Mouse (Mus musculus): Measurements from ENCODE around the gene Atxn1.
A peak's percentile ranks its signal among the peaks of the same experiment; 100 is the strongest.

Gene Atxn1

DNA sequence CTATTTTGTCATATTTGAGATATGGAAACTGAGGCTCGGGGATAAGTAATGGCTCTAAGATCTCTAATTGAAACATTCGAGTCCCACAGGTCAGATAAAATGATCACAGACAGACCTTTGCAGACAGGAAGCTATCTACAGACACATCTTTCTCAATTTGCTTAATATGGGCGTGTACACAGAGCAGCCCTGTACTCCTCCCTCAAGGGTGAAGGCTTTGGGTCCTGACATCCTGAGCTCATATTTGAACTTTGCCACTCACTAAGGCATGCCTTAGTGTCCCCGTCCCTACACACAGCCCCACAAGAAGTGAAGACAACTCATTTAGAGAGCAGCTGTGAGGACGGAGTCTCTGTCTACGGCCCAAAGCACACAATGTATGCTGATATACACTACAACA lies 70.6 kb downstream of the Atxn1 start:
- peak; percentile 63 for DNase-seq

GRCm38 (mm10) chr13:45891073-45891472 lies 73.7 kb downstream of the Atxn1 start:
- DNase-seq: peak; percentile 65

DNA sequence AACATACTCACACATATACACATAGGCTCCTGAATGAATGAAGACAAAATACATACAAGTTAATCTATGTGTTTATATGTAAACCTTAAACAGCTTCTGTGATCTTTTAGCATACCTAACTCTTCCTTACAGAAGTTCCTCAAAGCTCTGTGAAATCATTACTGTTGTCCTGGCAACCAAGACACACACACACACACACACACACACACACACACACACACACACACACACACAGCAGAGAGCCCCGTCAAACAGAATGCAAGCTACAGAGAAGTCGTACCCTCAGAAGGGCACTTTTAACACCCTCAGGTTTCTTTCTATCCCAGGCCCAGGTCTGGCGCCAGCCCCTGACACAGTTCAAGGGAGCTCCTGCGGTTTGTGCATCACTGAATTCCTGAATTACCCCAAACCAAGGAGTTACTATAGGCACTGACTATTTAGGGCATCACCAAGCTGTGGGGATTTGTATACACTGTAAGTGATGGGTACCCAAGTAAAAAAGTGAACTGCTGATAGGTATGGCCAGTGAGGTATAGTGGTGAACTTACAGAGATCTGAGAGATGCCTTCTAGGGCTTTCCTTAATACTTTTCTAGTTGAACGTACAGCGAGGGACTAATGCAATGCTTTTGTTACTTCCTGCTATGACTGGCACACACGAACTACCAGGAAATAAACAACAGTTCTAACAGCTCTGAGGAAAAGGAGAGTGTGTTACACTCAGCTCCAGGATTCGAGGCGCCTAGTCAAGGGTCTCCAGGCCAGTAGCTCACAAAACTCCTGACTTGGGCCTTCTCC lies 75.7 kb downstream of the Atxn1 start:
- peak; percentile 74 for DNase-seq

GRCm38 (mm10) chr13:45884878-45885277 lies 79.9 kb downstream of the Atxn1 start:
- DNase-seq: peak; percentile 79

DNA sequence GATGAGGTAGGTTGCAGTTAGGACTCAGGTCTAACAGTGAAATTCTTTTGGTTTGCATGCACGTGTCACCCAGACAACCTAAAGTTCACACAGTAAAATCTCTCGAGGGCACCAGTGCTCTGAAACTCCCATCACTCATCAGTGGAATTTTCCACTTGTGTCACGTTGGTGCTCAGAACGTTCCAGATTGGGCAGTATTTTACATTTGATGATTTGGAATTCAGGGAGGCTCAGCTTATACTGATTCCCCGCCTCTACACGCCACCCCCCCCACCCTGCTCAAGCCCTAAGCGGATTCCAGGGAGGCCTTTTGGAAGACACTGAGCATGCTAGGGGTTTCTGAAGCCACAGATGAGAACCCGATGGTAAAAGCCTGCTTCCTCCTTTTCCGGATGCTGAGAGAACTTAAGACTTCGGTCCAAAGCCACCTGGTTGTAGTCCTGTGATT lies 81.0 kb downstream of the Atxn1 start:
- peak; percentile 71 for DNase-seq

DNA sequence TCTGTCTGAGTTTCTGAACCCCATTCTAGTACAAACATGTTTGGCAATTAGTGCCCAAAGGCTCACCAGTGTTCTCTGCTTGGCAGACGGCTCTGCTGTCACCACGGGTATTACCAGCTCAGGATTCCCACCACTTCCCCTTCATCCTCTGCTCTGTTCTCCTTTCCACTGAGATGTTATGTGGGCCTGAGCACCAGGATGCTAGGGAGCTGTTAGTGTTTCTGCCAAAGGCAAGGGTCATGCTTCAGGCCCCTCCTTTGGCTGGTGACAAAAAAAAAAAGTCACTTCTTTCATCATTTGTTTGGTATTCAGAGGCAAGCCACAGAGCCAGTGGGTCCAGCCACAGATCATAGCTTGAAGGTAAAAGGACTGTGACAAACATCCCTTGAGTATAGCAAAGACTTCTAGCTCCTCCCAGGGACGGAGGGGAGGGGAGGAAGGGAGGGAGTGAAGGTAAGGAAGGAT lies 81.8 kb downstream of the Atxn1 start:
- DNase-seq: peak; percentile 77

DNA sequence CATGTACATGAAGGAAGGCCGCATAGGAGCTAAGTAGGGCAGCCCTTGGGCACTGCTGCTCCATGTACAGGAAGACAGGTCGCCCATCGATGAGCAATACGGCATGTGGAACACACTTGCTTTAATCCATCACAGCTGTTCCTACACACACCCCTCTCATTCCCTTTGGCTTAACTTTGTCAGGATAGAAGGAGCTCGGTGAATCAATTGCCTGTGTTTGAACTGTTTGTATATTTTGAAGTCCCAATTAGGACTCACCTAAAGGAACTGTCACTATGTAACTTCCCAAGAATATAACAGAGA lies 84.3 kb downstream of the Atxn1 start:
- DNase-seq: no peak

DNA sequence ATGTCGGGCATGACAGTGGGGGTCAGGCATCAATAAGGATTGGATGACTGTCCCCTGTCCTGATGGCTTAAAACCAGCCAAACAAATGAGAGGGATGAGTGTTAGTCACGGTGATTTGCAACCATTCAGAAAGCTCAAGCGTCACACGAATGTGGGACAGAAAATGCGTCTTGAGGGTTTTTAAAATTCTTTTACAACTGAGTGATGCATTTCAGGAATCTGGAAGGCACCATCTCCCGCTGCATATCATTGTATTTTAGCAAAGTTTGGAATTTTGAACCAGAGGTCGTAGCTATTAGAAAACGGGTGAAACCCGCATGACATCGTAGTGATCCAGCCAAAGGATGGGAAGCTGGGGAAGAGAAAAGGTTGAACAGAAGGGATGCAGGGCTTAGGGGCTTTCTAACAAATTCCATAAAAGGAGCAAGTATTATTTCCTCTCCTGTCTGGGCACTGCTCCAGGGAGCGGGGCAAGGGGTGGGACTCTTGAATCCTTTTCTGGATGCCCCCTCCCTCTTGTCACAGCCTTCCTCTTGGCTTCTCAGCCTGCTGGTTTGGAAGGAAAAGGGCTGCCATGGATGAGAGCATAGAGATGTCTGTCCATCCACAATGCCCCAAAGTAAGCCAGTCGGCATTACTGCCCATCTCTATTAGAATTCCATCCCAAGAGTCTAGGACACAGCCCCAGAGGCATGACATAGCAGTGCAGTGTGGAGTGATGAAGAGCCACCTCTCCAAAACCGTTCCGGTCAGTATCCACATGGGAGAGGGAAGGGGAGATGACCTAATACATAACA lies 84.9 kb downstream of the Atxn1 start:
- no peak for DNase-seq

DNA sequence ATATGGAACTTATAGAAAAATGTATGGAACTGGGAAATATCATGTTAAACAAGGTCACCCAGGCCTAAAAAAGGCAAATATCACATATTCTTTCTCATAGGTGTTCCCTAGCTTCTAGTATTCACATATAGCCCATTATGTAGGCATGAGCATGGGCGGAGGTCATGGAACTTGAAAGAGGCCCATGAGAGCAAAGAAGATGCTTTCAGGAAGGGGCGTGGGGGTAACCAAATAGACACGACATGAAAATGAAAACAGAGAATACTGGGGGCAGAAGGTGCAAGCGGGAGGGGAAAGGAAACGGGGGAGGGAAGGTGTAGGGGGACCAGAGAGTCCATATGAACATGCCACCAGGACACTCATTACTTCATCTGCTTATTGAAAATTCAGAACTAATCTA lies 87.9 kb downstream of the Atxn1 start:
- DNase-seq: peak; percentile 55

GRCm38 (mm10) chr13:45876368-45876760 lies 88.4 kb downstream of the Atxn1 start:
- peak; percentile 42 for DNase-seq

DNA sequence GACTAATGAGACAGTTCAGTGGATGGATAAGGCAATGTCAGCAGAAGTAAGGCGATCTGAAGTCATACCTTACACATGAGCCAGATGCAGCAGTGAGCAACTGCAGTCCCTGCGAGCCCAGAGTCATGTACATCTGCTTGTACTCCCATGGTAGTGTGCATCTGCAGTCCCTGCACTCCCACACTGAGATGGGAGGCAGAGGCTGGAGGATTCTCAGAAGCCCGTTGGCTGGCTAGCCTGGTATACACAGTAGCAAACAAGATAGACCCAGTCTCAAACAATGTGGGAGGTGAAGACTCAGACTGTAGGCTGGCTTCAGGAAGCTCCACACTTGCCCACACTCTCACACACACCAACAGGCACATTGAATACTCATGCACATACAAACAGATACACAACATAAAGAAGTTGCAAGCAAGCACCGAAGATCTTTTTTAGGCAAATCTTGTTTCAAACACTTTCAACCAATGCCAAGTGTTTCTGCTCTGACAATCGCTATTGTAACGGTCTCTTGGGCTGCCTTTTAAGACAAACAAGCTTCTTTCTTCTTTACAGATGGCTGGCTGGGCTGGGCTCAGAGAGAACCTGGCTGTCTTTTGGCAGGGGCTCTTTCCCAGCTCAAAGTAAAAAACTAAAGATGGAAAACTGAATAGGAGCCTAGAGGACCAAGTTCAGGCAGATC lies 89.0 kb downstream of the Atxn1 start:
- DNase-seq: peak; percentile 54

- no peak for DNase-seq
Observed at GRCm38 (mm10) chr13:45874196-45874595, 90.6 kb downstream of the Atxn1 start.

- no peak for DNase-seq
Observed at GRCm38 (mm10) chr13:45872966-45873365, 91.8 kb downstream of the Atxn1 start.

- DNase-seq: peak; percentile 94
Observed at GRCm38 (mm10) chr13:45872041-45872746, 92.6 kb downstream of the Atxn1 start.

DNA sequence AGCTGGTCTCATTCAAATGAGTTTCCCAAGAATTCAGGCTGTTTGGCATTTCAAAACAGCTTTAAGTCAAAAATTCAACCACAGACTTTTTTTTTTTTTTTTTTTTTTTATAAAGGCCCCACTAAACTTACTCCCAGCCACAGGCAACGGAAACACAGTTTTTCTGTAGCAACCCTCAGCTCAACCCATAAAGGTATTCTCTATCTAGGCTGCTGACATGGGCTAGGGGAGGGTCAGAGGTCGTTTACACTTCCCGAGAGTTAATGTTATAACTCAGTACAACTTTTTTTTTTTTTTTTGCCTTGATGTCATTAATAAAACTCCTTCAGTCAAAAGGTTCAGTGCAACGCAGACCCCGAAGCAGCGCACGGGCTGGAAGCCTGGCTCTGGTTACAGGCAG lies 93.3 kb downstream of the Atxn1 start:
- DNase-seq: no peak

GRCm38 (mm10) chr13:45868886-45869285 lies 95.9 kb downstream of the Atxn1 start:
- peak; percentile 75 for DNase-seq

DNA sequence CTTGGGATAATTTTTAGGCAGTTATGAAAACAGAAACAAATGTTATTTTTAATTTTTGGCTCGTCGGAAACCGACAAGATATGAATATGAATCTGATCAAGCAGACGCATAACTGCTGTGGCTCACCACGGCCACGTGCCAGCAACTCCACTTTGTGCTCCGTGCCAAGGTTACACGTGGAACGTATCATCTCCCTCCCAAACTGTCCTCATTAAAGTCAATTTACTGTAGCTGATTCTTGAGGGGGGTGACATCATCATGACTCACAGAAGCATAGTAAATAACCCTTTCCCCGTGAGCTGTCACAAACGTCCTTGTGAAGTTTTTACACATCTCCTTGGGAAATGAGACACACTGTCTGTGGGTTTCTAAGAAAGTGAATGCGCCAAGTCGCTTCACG lies 97.5 kb downstream of the Atxn1 start:
- no peak for DNase-seq

- no peak for DNase-seq
Observed at GRCm38 (mm10) chr13:45866615-45867245, 98.1 kb downstream of the Atxn1 start.

- DNase-seq: peak; percentile 71
Observed at GRCm38 (mm10) chr13:45865620-45866019, 99.2 kb downstream of the Atxn1 start.

DNA sequence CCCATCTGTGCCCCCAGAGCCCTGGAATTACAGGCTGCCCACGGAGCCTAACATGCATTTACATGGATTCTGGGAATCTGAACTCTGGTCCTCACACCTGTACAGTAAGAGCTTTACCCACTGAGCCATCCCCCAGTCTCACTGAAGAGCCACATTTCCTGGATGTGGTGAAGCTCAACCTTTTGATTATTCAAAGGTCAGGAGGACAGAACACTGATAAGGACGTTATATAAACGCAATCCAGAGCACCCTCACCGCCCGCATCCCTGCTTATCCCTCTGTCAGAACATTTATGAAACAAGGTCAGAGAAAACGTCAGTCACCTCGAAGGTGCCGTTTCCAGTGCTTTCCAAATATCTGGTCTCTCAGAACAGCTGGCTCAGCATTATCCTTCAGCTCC lies 101.0 kb downstream of the Atxn1 start:
- no peak for DNase-seq

DNA sequence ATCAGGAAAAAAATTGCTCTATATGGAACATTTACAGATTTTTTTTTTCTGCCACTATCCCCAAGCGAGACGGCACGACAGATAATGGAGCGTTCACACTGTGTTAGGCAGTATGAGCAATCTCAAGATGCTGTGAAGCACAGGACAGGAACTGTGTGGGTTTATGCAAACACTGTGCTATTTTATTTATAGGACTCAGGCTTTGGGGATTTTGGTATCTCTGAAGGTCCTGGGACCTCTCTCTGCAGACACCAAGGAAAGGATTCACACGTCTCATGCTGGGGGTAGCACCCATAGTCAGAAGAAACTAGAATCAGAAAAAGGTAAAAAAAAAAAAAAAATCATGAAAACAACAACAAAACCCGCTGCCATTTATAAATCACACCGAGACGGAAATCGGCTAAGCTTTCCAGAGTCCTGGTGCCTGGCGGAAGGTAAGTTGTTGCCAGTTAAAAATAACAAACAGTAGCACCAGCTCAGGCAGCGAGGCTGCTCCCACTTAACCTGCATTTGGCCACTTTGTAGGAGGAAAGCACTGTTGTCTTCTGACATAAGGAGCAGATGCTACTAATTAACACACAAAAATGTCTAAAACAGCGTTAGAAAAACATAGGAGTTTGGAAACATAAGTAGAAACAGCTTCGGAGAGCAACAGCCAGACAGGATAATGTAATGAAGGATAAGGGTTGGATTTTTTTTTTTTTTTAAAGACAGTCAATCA lies 102.8 kb downstream of the Atxn1 start:
- DNase-seq: no peak

- DNase-seq: no peak
Observed at GRCm38 (mm10) chr13:45861098-45861580, 103.7 kb downstream of the Atxn1 start.
